16 mouse cellular contexts compared by ENCODE assay signal in genomic region chr13:110127613-110128258, GRCm38 (mm10).
DNase-seq lines count a peak whose midpoint lies in the region; ATAC-seq lines count a peak whose summit lies in the region.
"Had no signal": no experiment of that assay in that cellular context is flagged by ENCODE, and none has a peak within 500 bp of the region (broad histone marks: within the 10 kb centered on the region; RNA-seq: fewer than 3 reads in every experiment).

No protein-coding gene starts in this region.

- peak overlapping the region; percentile 54 for H3K27ac ChIP-seq in forebrain, embryonic 13.5 days
- H3K27ac ChIP-seq in forebrain, embryonic 10.5 days, result no peak overlapping the region
- H3K27ac ChIP-seq in neural tube, embryonic 12.5 days, result no peak overlapping the region
- peak overlapping the region; percentile 72 for H3K27ac ChIP-seq in hindbrain, embryonic 12.5 days
- peak overlapping the region; percentile 84 for H3K27ac ChIP-seq in neural tube, embryonic 14.5 days (ENCODE audit: low read depth, low read length)
- H3K27ac ChIP-seq: embryonic facial prominence, embryonic 15.5 days; limb, embryonic 12.5 days; macrophage had no signal

- ATAC-seq in forebrain, embryonic 13.5 days, result peak; percentile 87
- ATAC-seq in neural tube, embryonic 12.5 days (ENCODE audit: low FRiP score, low read depth), result 0 out of 2 replicates have a peak, but pooled peaks have one; percentile 25
- peak; percentile 48 for ATAC-seq in hindbrain, embryonic 12.5 days (ENCODE audit: low FRiP score)
- peak; percentile 82; the same call in 1 of the 2 replicates for ATAC-seq in neural tube, embryonic 14.5 days (ENCODE audit: low read depth)

- peaks cover 9% of the 10 kb centered on the region; the same call in 1 of the 2 replicates for H3K4me1 ChIP-seq in forebrain, embryonic 13.5 days
- H3K4me1 ChIP-seq in forebrain, embryonic 10.5 days, result no peaks in the 10 kb centered on the region; the same call in 1 of the 2 replicates
- no peaks in the 10 kb centered on the region for H3K4me1 ChIP-seq in neural tube, embryonic 12.5 days
- peaks cover 6% of the 10 kb centered on the region; the same call in 1 of the 2 replicates for H3K4me1 ChIP-seq in hindbrain, embryonic 12.5 days
- peaks cover 6% of the 10 kb centered on the region; the same call in 1 of the 2 replicates for H3K4me1 ChIP-seq in neural tube, embryonic 14.5 days (ENCODE audit: control insufficient read depth, insufficient read depth, low read length)
- H3K4me1 ChIP-seq: embryonic facial prominence, embryonic 15.5 days; limb, embryonic 12.5 days had no signal

- WGBS in forebrain, embryonic 13.5 days, result 56% methylated on average over 12 of the region's 12 CpGs
- WGBS in forebrain, embryonic 10.5 days, result 85% methylated on average over 12 of the region's 12 CpGs
- 61% methylated on average over 12 of the region's 12 CpGs for WGBS in neural tube, embryonic 12.5 days
- 62% methylated on average over 12 of the region's 12 CpGs for WGBS in hindbrain, embryonic 12.5 days
- 40% methylated on average over 12 of the region's 12 CpGs for WGBS in neural tube, embryonic 14.5 days

- no peaks in the 10 kb centered on the region for H3K27me3 ChIP-seq in forebrain, embryonic 13.5 days
- H3K27me3 ChIP-seq in forebrain, embryonic 10.5 days (ENCODE audit: poor library complexity, severe bottlenecking), result no peaks in the 10 kb centered on the region
- no peaks in the 10 kb centered on the region for H3K27me3 ChIP-seq in neural tube, embryonic 12.5 days (replicated peaks)
- H3K27me3 ChIP-seq in hindbrain, embryonic 12.5 days, result no peaks in the 10 kb centered on the region
- H3K27me3 ChIP-seq in neural tube, embryonic 14.5 days (ENCODE audit: control insufficient read depth, insufficient read depth, low read length), result no peaks in the 10 kb centered on the region
- H3K27me3 ChIP-seq: embryonic facial prominence, embryonic 15.5 days; limb, embryonic 12.5 days had no signal

- no peaks in the 10 kb centered on the region for H3K9me3 ChIP-seq in forebrain, embryonic 13.5 days (replicated peaks)
- no peaks in the 10 kb centered on the region for H3K9me3 ChIP-seq in forebrain, embryonic 10.5 days
- H3K9me3 ChIP-seq in neural tube, embryonic 12.5 days, result no peaks in the 10 kb centered on the region
- H3K9me3 ChIP-seq in hindbrain, embryonic 12.5 days (replicated peaks), result no peaks in the 10 kb centered on the region
- no peaks in the 10 kb centered on the region for H3K9me3 ChIP-seq in neural tube, embryonic 14.5 days (ENCODE audit: control insufficient read depth, low read length)
- H3K9me3 ChIP-seq: embryonic facial prominence, embryonic 15.5 days; limb, embryonic 12.5 days had no signal

- H3K36me3 ChIP-seq in forebrain, embryonic 13.5 days (ENCODE audit: poor library complexity, severe bottlenecking), result no peaks in the 10 kb centered on the region
- H3K36me3 ChIP-seq in forebrain, embryonic 10.5 days (replicated peaks), result no peaks in the 10 kb centered on the region
- no peaks in the 10 kb centered on the region for H3K36me3 ChIP-seq in neural tube, embryonic 12.5 days
- H3K36me3 ChIP-seq in hindbrain, embryonic 12.5 days, result no peaks in the 10 kb centered on the region
- H3K36me3 ChIP-seq in neural tube, embryonic 14.5 days (ENCODE audit: control insufficient read depth, insufficient read depth, low read length), result no peaks in the 10 kb centered on the region
- H3K36me3 ChIP-seq: embryonic facial prominence, embryonic 15.5 days; limb, embryonic 12.5 days had no signal

- H3K9ac ChIP-seq in forebrain, embryonic 13.5 days, result no peak overlapping the region
- no peak overlapping the region for H3K9ac ChIP-seq in neural tube, embryonic 12.5 days
- no peak overlapping the region for H3K9ac ChIP-seq in hindbrain, embryonic 12.5 days
- no peak overlapping the region; the same call in 1 of the 2 replicates for H3K9ac ChIP-seq in neural tube, embryonic 14.5 days (replicated peaks; ENCODE audit: low read depth, low read length)
- H3K9ac ChIP-seq: embryonic facial prominence, embryonic 15.5 days; limb, embryonic 12.5 days had no signal

- no peak overlapping the region for H3K4me2 ChIP-seq in forebrain, embryonic 13.5 days
- no peak overlapping the region for H3K4me2 ChIP-seq in neural tube, embryonic 12.5 days (replicated peaks)
- no peak overlapping the region for H3K4me2 ChIP-seq in hindbrain, embryonic 12.5 days (replicated peaks)
- H3K4me2 ChIP-seq in neural tube, embryonic 14.5 days (ENCODE audit: low read depth, low read length), result peak overlapping the region; percentile 9; the same call in 1 of the 2 replicates
- H3K4me2 ChIP-seq: embryonic facial prominence, embryonic 15.5 days; limb, embryonic 12.5 days had no signal

- DNase-seq in forebrain, embryonic 10.5 days (ENCODE audit: extremely low spot score, low spot score), result no peak
- no peak for DNase-seq in neural tube, embryonic 10.5 days (ENCODE audit: extremely low spot score, low spot score)
- DNase-seq in adrenal gland, postnatal 4 days (ENCODE audit: low spot score in 2 of 2), result no peak
- no peak for DNase-seq in adrenal gland, postnatal 36 days
- DNase-seq: cerebellum, postnatal 25 days; heart, postnatal 4 days; kidney, adult 2 months; right cerebral cortex, postnatal 4 days; thymus, postnatal 4 days had no signal

- H3K4me3 ChIP-seq in forebrain, embryonic 13.5 days, result no peak overlapping the region
- H3K4me3 ChIP-seq in forebrain, embryonic 10.5 days, result no peak overlapping the region
- H3K4me3 ChIP-seq in neural tube, embryonic 12.5 days, result no peak overlapping the region
- no peak overlapping the region for H3K4me3 ChIP-seq in hindbrain, embryonic 12.5 days
- H3K4me3 ChIP-seq in neural tube, embryonic 14.5 days (ENCODE audit: low read depth, low read length), result no peak overlapping the region
- H3K4me3 ChIP-seq: embryonic facial prominence, embryonic 15.5 days; limb, embryonic 12.5 days had no signal

Comparison
In these comparisons a context has a peak if more than half of its experiments do, and no peak if none do; other contexts are left out.
1. H3K27ac ChIP-seq: peak in forebrain, embryonic 13.5 days (single experiment), hindbrain, embryonic 12.5 days (single experiment) and neural tube, embryonic 14.5 days (single experiment); none in forebrain, embryonic 10.5 days (single experiment) and neural tube, embryonic 12.5 days (single experiment).
2. ATAC-seq: peak in every context shown above with its lines; median percentile 87 in forebrain, embryonic 13.5 days; 82 in neural tube, embryonic 14.5 days; 48 in hindbrain, embryonic 12.5 days; 25 in neural tube, embryonic 12.5 days.